Mouse (Mus musculus) C2C12 (cell line): ENCODE results near the gene Daam1. TPM values are rescaled to one million over a fixed set of nuclear protein-coding genes. Genes with fewer than 3 reads are reported as not detected.

Experiments
- H3K27me3 ChIP-seq: one replicate; pipeline ENCODE4 v1.6.1; 2011; ENCODE audit not compliant: control insufficient read depth, insufficient read depth, insufficient read length
- H3K36me3 ChIP-seq: one replicate; pipeline ENCODE4 v1.6.1; 2011; ENCODE audit not compliant: control insufficient read depth, insufficient read depth
- H3K4me3 ChIP-seq: one replicate; pipeline ENCODE4 v1.5.1; 2011; ENCODE audit warnings: mild to moderate bottlenecking, control low read depth; ENCODE audit not compliant: poor library complexity, insufficient read depth, severe bottlenecking
- H3K79me2 ChIP-seq: one replicate; pipeline ENCODE4 v1.6.1; 2011; ENCODE audit not compliant: control insufficient read depth, insufficient read depth
- H3K79me3 ChIP-seq: one replicate; pipeline ENCODE4 v1.6.1; 2011; ENCODE audit warnings: low read depth, control low read depth
- H3ac ChIP-seq: one replicate; pipeline ENCODE3; 2011; ENCODE audit warnings: low read depth; ENCODE audit not compliant: control insufficient read depth, insufficient read length
- CEBPB ChIP-seq: IDR thresholded peaks from one replicate; pipeline ENCODE4 v1.6.1; 2011; ENCODE audit warnings: low read depth, mild to moderate bottlenecking, control low read depth, moderate library complexity
- CTCF ChIP-seq: IDR thresholded peaks from one replicate; pipeline ENCODE4 v1.5.1; 2011; ENCODE audit not compliant: control insufficient read depth, insufficient read depth, insufficient read length
- FOSL1 ChIP-seq: IDR thresholded peaks from one replicate; pipeline ENCODE4 v1.8.0; 2011; ENCODE audit warnings: mild to moderate bottlenecking, low read length; ENCODE audit not compliant: poor library complexity, insufficient read depth, severe bottlenecking
- MAX ChIP-seq: IDR thresholded peaks from one replicate; pipeline ENCODE4 v1.6.1; 2011; ENCODE audit warnings: mild to moderate bottlenecking, control low read depth
- MYOD1 ChIP-seq: IDR thresholded peaks from one replicate; pipeline ENCODE4 v1.6.1; 2011; ENCODE audit warnings: low read depth; ENCODE audit not compliant: control insufficient read depth, insufficient read length
- MYOG ChIP-seq: IDR thresholded peaks from one replicate; pipeline ENCODE4 v1.6.1; 2011; ENCODE audit not compliant: control insufficient read depth, insufficient read length; ENCODE audit errors: extremely low read depth
- USF1 ChIP-seq: IDR thresholded peaks from one replicate; pipeline ENCODE4 v1.6.1; 2011; ENCODE audit warnings: low read depth, mild to moderate bottlenecking, control low read depth, moderate library complexity
- polyA plus RNA-seq: library from polyadenylated mRNA; unstranded; fragments of >200 nt; fragmentation: generic; extraction: Trizol; gene quantifications from one replicate; pipeline ENCODE4 v1.2.1, GENCODE M21; 2012; ENCODE audit warnings: missing spikeins

Daam1 gene
- polyA plus RNA-seq, 1 experiment: 3.2 TPM

GRCm38 (mm10) chr12:71969941-71970629 lies 139.2 kb downstream of the Daam1 start:
- H3K79me3 ChIP-seq: no peaks in the 10 kb centered on the region
- no peak for TF ChIP-seq USF1
- no peak for TF ChIP-seq MAX
- no peak for TF ChIP-seq MYOD1
- no peak for TF ChIP-seq MYOG
- TF ChIP-seq CTCF: no peak
- TF ChIP-seq CEBPB: no peak
- TF ChIP-seq FOSL1: no peak
- peaks cover 42% of the 10 kb centered on the region for H3K36me3 ChIP-seq
- no peaks in the 10 kb centered on the region for H3K79me2 ChIP-seq
- no peak overlapping the region for H3K4me3 ChIP-seq
- H3K27me3 ChIP-seq: no peaks in the 10 kb centered on the region
- no peak overlapping the region for H3ac ChIP-seq

GRCm38 (mm10) chr12:71970791-71971654 lies 140.1 kb downstream of the Daam1 start:
- peaks cover 48% of the 10 kb centered on the region for H3K36me3 ChIP-seq
- H3K27me3 ChIP-seq: no peaks in the 10 kb centered on the region
- no peak for TF ChIP-seq CTCF
- no peak for TF ChIP-seq MYOG
- TF ChIP-seq MYOD1: peak; percentile 44
- H3K4me3 ChIP-seq: no peak overlapping the region
- no peak overlapping the region for H3ac ChIP-seq
- no peaks in the 10 kb centered on the region for H3K79me3 ChIP-seq
- no peaks in the 10 kb centered on the region for H3K79me2 ChIP-seq

- no peak for TF ChIP-seq MAX
- TF ChIP-seq MYOG: no peak
- TF ChIP-seq FOSL1: no peak
- no peak for TF ChIP-seq CEBPB
- TF ChIP-seq USF1: no peak
- no peak for TF ChIP-seq CTCF
- no peak for TF ChIP-seq MYOD1
- Histone ChIP-seq H3K36me3 (peaks cover 58% of the 10 kb centered on the region), H3K79me2 (no peaks in the 10 kb centered on the region), H3K4me3 (no peak overlapping the region), H3K27me3 (no peaks in the 10 kb centered on the region), H3K79me3 (no peaks in the 10 kb centered on the region), H3ac (no peak overlapping the region)
These were observed 141.2 kb downstream of the Daam1 start for GRCm38 (mm10) chr12:71972126-71972525.

GRCm38 (mm10) chr12:71972619-71973266 lies 141.9 kb downstream of the Daam1 start:
- Histone ChIP-seq H3K27me3 (no peaks in the 10 kb centered on the region), H3K4me3 (no peak overlapping the region), H3K36me3 (peaks cover 62% of the 10 kb centered on the region), H3K79me3 (no peaks in the 10 kb centered on the region), H3K79me2 (no peaks in the 10 kb centered on the region), H3ac (no peak overlapping the region)
- TF ChIP-seq CTCF: no peak
- no peak for TF ChIP-seq MAX
- no peak for TF ChIP-seq CEBPB
- TF ChIP-seq MYOD1: no peak
- TF ChIP-seq FOSL1: no peak
- TF ChIP-seq MYOG: no peak
- no peak for TF ChIP-seq USF1

- Histone ChIP-seq H3K36me3 (peaks cover 68% of the 10 kb centered on the region), H3ac (no peak overlapping the region), H3K79me2 (no peaks in the 10 kb centered on the region), H3K27me3 (no peaks in the 10 kb centered on the region), H3K4me3 (no peak overlapping the region), H3K79me3 (no peaks in the 10 kb centered on the region)
- TF ChIP-seq MYOD1 (no peak), MAX (no peak), CTCF (no peak), CEBPB (no peak)
These were observed 142.7 kb downstream of the Daam1 start for GRCm38 (mm10) chr12:71973577-71973976.

- Histone ChIP-seq H3K27me3 (no peaks in the 10 kb centered on the region), H3K79me3 (no peaks in the 10 kb centered on the region), H3ac (no peak overlapping the region), H3K36me3 (peaks cover 58% of the 10 kb centered on the region), H3K4me3 (no peak overlapping the region), H3K79me2 (no peaks in the 10 kb centered on the region)
- no peak for TF ChIP-seq USF1
- TF ChIP-seq MYOD1: no peak
- no peak for TF ChIP-seq MYOG
- TF ChIP-seq FOSL1: no peak
- TF ChIP-seq CEBPB: no peak
- TF ChIP-seq MAX: no peak
- TF ChIP-seq CTCF: no peak
These were observed 144.7 kb downstream of the Daam1 start for GRCm38 (mm10) chr12:71975626-71976025.
